Mouse (Mus musculus) bone marrow macrophage, adult 2 months (primary cell): ENCODE results near the gene Ckap2l.

Experiments used
- CTCF ChIP-seq: IDR thresholded peaks from 2 replicates; pipeline ENCODE4 v1.5.1; 2012; ENCODE audit warnings: low read depth, mild to moderate bottlenecking, low read length, moderate library complexity
- POLR2A ChIP-seq: IDR thresholded peaks from 2 replicates; pipeline ENCODE4 v1.6.1; 2012; ENCODE audit warnings: mild to moderate bottlenecking, low read depth, low read length, borderline replicate concordance

DNA sequence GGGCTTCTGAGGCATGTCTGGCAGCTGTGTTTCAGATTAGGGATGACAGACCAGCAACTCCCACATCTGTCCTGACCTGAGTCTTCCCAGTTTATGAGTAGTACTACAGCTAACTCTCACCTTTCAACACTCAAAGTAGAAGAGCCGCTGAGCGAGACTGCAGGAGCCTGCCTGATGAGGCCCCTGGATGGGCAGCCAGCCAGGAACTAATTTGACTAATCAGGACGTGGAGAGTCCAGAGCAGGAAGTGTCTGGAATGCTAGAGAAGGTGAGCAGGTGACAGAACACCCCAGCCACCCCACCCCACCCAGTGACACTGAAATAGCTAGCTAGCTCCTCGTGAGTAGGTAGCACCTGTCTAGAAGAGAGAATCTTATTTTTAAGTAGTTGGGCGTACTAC lies 51.4 kb downstream of the Ckap2l start:
- TF ChIP-seq CTCF (no peak), POLR2A (no peak)
